Comparison of ENCODE assay signal across 10 mouse cellular contexts in genomic region chr14:75761028-75761805, GRCm38 (mm10). TPM values are rescaled to one million over a fixed set of nuclear protein-coding genes. Genes with fewer than 3 reads are reported as not detected.
DNase-seq lines count a peak whose midpoint lies in the region; ATAC-seq and TF ChIP-seq lines count a peak whose summit lies in the region.
"Had no signal": no experiment of that assay in that cellular context is flagged by ENCODE, and none has a peak within 500 bp of the region (broad histone marks: within the 10 kb centered on the region; RNA-seq: fewer than 3 reads in every experiment).

No protein-coding gene starts in this region.

- peak; percentile 12 for DNase-seq in hindbrain, embryonic 10.5 days (ENCODE audit: low spot score)
- DNase-seq in CD8-positive naive resting alpha-beta T cell, adult 2 months (ENCODE audit: low read depth in 2 of 2, low spot score in 2 of 2) = peak; percentile 25 to 55
- peak; percentile 32 for DNase-seq in layer of hippocampus, adult 9-10 months (ENCODE audit: low spot score)
- DNase-seq in midbrain, embryonic 14.5 days = peak; percentile 82
- DNase-seq in ovary, adult 18-20 months (ENCODE audit: low spot score) = no peak

- WGBS in hindbrain, embryonic 10.5 days = 66% methylated on average over 10 of the region's 10 CpGs
- WGBS in hindbrain, embryonic 12.5 days = 63% methylated on average over 10 of the region's 10 CpGs
- WGBS in bone marrow, adult 2 months = 56% methylated on average over 10 of the region's 10 CpGs
- 65% methylated on average over 10 of the region's 10 CpGs for WGBS in midbrain, embryonic 14.5 days

- no peaks in the 10 kb centered on the region for H3K4me1 ChIP-seq in hindbrain, embryonic 10.5 days (replicated peaks)
- no peaks in the 10 kb centered on the region for H3K4me1 ChIP-seq in hindbrain, embryonic 12.5 days
- H3K4me1 ChIP-seq in bone marrow, adult 2 months (ENCODE audit: control insufficient read depth, insufficient read depth, low read length) = no peaks in the 10 kb centered on the region
- no peaks in the 10 kb centered on the region for H3K4me1 ChIP-seq in midbrain, embryonic 14.5 days (ENCODE audit: control insufficient read depth, insufficient read depth, low read length)
- H3K4me1 ChIP-seq: embryonic facial prominence, embryonic 13.5 days; limb, embryonic 15.5 days had no signal

- H3K36me3 ChIP-seq in hindbrain, embryonic 10.5 days = peaks cover 36% of the 10 kb centered on the region
- peaks cover 8% of the 10 kb centered on the region; the same call in 1 of the 2 replicates for H3K36me3 ChIP-seq in hindbrain, embryonic 12.5 days
- H3K36me3 ChIP-seq in midbrain, embryonic 14.5 days (ENCODE audit: control insufficient read depth, insufficient read depth, low read length) = peaks cover 31% of the 10 kb centered on the region
- H3K36me3 ChIP-seq: limb, embryonic 15.5 days had no signal

- TF ChIP-seq POLR2A in bone marrow, adult 2 months (IDR thresholded peaks at IDR 0.05; ENCODE audit: borderline replicate concordance, control insufficient read depth, low read depth, low read length) = no peak

- H3K9ac ChIP-seq in hindbrain, embryonic 12.5 days = no peak overlapping the region
- no peak overlapping the region for H3K9ac ChIP-seq in midbrain, embryonic 14.5 days (replicated peaks; ENCODE audit: low read length)
- H3K9ac ChIP-seq: embryonic facial prominence, embryonic 13.5 days; limb, embryonic 15.5 days had no signal

- no peak overlapping the region for H3K4me2 ChIP-seq in hindbrain, embryonic 12.5 days (replicated peaks)
- no peak overlapping the region for H3K4me2 ChIP-seq in midbrain, embryonic 14.5 days (ENCODE audit: low read length)
- H3K4me2 ChIP-seq: embryonic facial prominence, embryonic 13.5 days; limb, embryonic 15.5 days had no signal

- no peak overlapping the region for H3K4me3 ChIP-seq in hindbrain, embryonic 10.5 days
- no peak overlapping the region for H3K4me3 ChIP-seq in hindbrain, embryonic 12.5 days
- H3K4me3 ChIP-seq in bone marrow, adult 2 months (replicated peaks; ENCODE audit: control insufficient read depth, low read depth, low read length) = no peak overlapping the region
- H3K4me3 ChIP-seq in midbrain, embryonic 14.5 days (replicated peaks; ENCODE audit: low read depth, low read length) = no peak overlapping the region
- H3K4me3 ChIP-seq: embryonic facial prominence, embryonic 13.5 days; limb, embryonic 15.5 days had no signal

- peak; percentile 57 for TF ChIP-seq CTCF in bone marrow, adult 2 months (IDR thresholded peaks at IDR 0.05; ENCODE audit: control insufficient read depth, insufficient read depth, low read length)

- H3K27ac ChIP-seq in hindbrain, embryonic 10.5 days = no peak overlapping the region
- no peak overlapping the region for H3K27ac ChIP-seq in hindbrain, embryonic 12.5 days
- no peak overlapping the region for H3K27ac ChIP-seq in bone marrow, adult 2 months (ENCODE audit: control insufficient read depth, insufficient read depth, low read depth, low read length, poor library complexity)
- H3K27ac ChIP-seq in midbrain, embryonic 14.5 days (replicated peaks; ENCODE audit: low read depth, low read length) = no peak overlapping the region
- H3K27ac ChIP-seq: embryonic facial prominence, embryonic 13.5 days; limb, embryonic 15.5 days had no signal

- no peaks in the 10 kb centered on the region for H3K9me3 ChIP-seq in hindbrain, embryonic 10.5 days
- no peaks in the 10 kb centered on the region for H3K9me3 ChIP-seq in hindbrain, embryonic 12.5 days (replicated peaks)
- no peaks in the 10 kb centered on the region for H3K9me3 ChIP-seq in midbrain, embryonic 14.5 days (ENCODE audit: control insufficient read depth, low read length)
- H3K9me3 ChIP-seq: embryonic facial prominence, embryonic 13.5 days; limb, embryonic 15.5 days had no signal

- H3K27me3 ChIP-seq in hindbrain, embryonic 10.5 days (ENCODE audit: insufficient read depth, poor library complexity, severe bottlenecking) = peaks cover 12% of the 10 kb centered on the region
- H3K27me3 ChIP-seq in hindbrain, embryonic 12.5 days = peaks cover 8% of the 10 kb centered on the region; the same call in 1 of the 2 replicates
- no peaks in the 10 kb centered on the region for H3K27me3 ChIP-seq in midbrain, embryonic 14.5 days (ENCODE audit: control insufficient read depth, insufficient read depth, low read length)

- ATAC-seq in hindbrain, embryonic 12.5 days (ENCODE audit: low FRiP score) = no peak
- ATAC-seq in erythroid progenitor cell, adult 5-6 weeks (replicated peaks; ENCODE audit: low FRiP score, poor library complexity, severe bottlenecking) = peak; percentile 88
- ATAC-seq in midbrain, embryonic 14.5 days (ENCODE audit: low FRiP score, low TSS enrichment) = no peak

RNA-seq across cellular contexts. Expression of gene Cog3, which starts 6.9 kb away (rescaled TPM):
- 18.4 TPM in 2 replicates for polyA plus RNA-seq in hindbrain, embryonic 10.5 days (2016; fragmentation: Nextera tagmentation; extraction: Ambion mirVana)
- polyA plus RNA-seq in hindbrain, embryonic 12.5 days (2016; fragmentation: Nextera tagmentation; extraction: Ambion mirVana) = 23.9 and 24.8 TPM in 2 replicates
- polyA plus RNA-seq in bone marrow, adult 2 months (2011; ENCODE audit: insufficient read depth, insufficient read length, low replicate concordance, missing spikeins) = 9.5 and 12.2 TPM in 2 replicates
- total RNA-seq in erythroid progenitor cell, adult 5-6 weeks (2015; ENCODE audit: low replicate concordance) = 10.8 and 18.9 TPM in 2 replicates
- total RNA-seq in erythroid progenitor cell, adult 5-6 weeks (2017; ENCODE audit: low replicate concordance) = 9.5 and 16.9 TPM in 2 replicates
- 19.6 and 25.4 TPM in 2 replicates for polyA plus RNA-seq in midbrain, embryonic 14.5 days (2014; fragmentation: Nextera tagmentation; extraction: Ambion mirVana)

RNA-seq across cellular contexts. Expression of gene Slc25a30, which starts 25.6 kb away (rescaled TPM):
- polyA plus RNA-seq in hindbrain, embryonic 10.5 days (2016; fragmentation: Nextera tagmentation; extraction: Ambion mirVana) = 6.1 and 6.6 TPM in 2 replicates
- polyA plus RNA-seq in hindbrain, embryonic 12.5 days (2016; fragmentation: Nextera tagmentation; extraction: Ambion mirVana) = 7.8 and 9.3 TPM in 2 replicates
- 4.3 and 6.7 TPM in 2 replicates for polyA plus RNA-seq in bone marrow, adult 2 months (2011; ENCODE audit: insufficient read depth, insufficient read length, low replicate concordance, missing spikeins)
- total RNA-seq in erythroid progenitor cell, adult 5-6 weeks (2015; ENCODE audit: low replicate concordance) = 15.1 and 18.0 TPM in 2 replicates
- total RNA-seq in erythroid progenitor cell, adult 5-6 weeks (2017; ENCODE audit: low replicate concordance) = 6.3 and 15.4 TPM in 2 replicates
- 13.4 and 15.6 TPM in 2 replicates for polyA plus RNA-seq in midbrain, embryonic 14.5 days (2014; fragmentation: Nextera tagmentation; extraction: Ambion mirVana)
